Mouse (Mus musculus): ENCODE results near the gene Babam2.

DNA sequence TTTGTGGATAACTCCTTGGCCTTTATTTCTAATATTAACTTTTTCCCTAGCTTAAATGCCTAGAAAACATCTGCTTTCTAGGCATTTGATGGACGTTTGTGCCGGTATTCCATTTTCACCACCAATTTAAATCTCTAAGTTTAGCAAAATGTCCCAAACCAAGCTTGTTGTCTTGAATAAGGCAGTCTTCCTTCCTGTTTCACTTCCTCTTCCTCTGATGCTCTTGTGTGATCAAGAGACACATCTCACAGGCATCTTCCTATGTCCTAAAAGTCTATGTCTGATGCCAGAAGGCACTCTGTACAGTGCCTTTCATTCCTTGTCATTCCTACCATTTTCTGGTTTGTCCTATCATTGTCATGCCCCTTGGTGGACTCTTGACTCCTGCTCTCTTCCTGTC, 210.5 kb downstream of the Babam2 start:
- no peak for TF ChIP-seq GATA1 (IDR thresholded peaks at IDR 0.05; ENCODE audit: low read length)
- no peak for TF ChIP-seq TAL1 (IDR thresholded peaks at IDR 0.05; ENCODE audit: low read length)

Measured in erythroblast, embryonic 14.5 days (primary cell).